In the genomic region with DNA sequence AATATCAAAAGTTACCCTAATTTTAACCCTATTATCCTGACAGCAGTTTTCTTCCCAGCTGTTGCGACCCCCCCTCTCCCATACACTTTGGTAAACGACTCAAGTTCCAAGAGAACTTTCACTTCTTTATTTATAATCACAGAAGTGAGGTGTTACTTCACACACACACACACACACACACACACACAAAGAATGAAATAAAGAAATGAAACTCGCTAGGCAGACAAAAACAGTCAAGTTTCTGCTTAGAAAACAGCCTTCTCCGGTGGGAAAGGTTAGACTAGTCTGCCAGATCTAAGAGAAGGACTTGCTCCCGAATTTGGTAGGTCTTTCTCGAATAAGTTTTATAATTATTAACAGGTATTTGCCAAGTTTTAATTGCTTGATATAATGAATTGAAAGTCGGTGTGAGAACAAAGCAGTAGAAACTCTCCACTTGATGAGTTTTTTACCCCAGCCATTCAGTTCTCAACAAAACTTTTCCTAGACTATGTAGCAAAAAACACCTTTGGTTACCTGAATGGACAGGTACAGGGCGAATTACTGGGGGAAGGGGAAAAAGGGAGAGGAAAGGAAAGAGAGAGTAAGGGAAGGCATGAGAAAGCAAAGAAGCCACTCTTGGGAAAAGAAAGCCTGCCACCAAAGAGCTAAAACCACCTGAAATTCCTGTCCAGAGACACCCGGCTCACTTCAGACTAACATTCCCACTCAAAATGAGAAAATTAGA, we compare ENCODE assay signal across 7 mouse cellular contexts. TPM values are rescaled to one million over a fixed set of nuclear protein-coding genes. Genes with fewer than 3 reads are reported as not detected.
A peak's percentile ranks its signal among the peaks of the same experiment; 100 is the strongest.
DNase-seq lines count a peak whose midpoint lies in the region; ATAC-seq and TF ChIP-seq lines count a peak whose summit lies in the region.

No protein-coding gene starts in this region.

- H3K27ac ChIP-seq in testis, adult 2 months (ENCODE audit: control insufficient read depth, insufficient read depth, low read depth, low read length), result peak overlapping the region; percentile 47
- H3K27ac ChIP-seq in forebrain, embryonic 14.5 days (ENCODE audit: low read depth, low read length), result peak overlapping the region; percentile 99
- peak overlapping the region; percentile 70 for H3K27ac ChIP-seq in limb, embryonic 14.5 days (replicated peaks; ENCODE audit: low read depth, low read length)
- peak overlapping the region; percentile 95 for H3K27ac ChIP-seq in neural tube, embryonic 15.5 days (replicated peaks)
- no peak overlapping the region for H3K27ac ChIP-seq in thymus, adult 2 months (ENCODE audit: control insufficient read depth, insufficient read depth, low read length)

- no peak for ATAC-seq in forebrain, embryonic 14.5 days
- ATAC-seq in limb, embryonic 14.5 days (ENCODE audit: low FRiP score, low read depth), result no peak
- ATAC-seq in neural tube, embryonic 15.5 days (ENCODE audit: low FRiP score), result no peak
- ATAC-seq in activated CD4-positive, CD25-positive, alpha-beta regulatory T cell, adult 4 months, result no peak

- H3K27me3 ChIP-seq in testis, adult 2 months (ENCODE audit: control insufficient read depth, insufficient read depth, low read length), result peaks cover 2% of the 10 kb centered on the region; the same call in 1 of the 2 replicates
- H3K27me3 ChIP-seq in forebrain, embryonic 14.5 days (replicated peaks; ENCODE audit: control insufficient read depth, insufficient read depth, low read length), result no peaks in the 10 kb centered on the region
- peaks cover 52% of the 10 kb centered on the region for H3K27me3 ChIP-seq in limb, embryonic 14.5 days (ENCODE audit: control insufficient read depth, insufficient read depth, low read length)
- H3K27me3 ChIP-seq in neural tube, embryonic 15.5 days (replicated peaks), result no peaks in the 10 kb centered on the region
- peaks cover 5% of the 10 kb centered on the region; the same call in 1 of the 2 replicates for H3K27me3 ChIP-seq in thymus, adult 2 months (ENCODE audit: control insufficient read depth, insufficient read depth, low read length)

- no peaks in the 10 kb centered on the region for H3K9me3 ChIP-seq in forebrain, embryonic 14.5 days (replicated peaks; ENCODE audit: control insufficient read depth, low read length)
- no peaks in the 10 kb centered on the region for H3K9me3 ChIP-seq in limb, embryonic 14.5 days (ENCODE audit: control insufficient read depth, low read length)
- no peaks in the 10 kb centered on the region for H3K9me3 ChIP-seq in neural tube, embryonic 15.5 days (replicated peaks)

- peak overlapping the region; percentile 87 for H3K4me2 ChIP-seq in forebrain, embryonic 14.5 days (ENCODE audit: low read length)
- H3K4me2 ChIP-seq in limb, embryonic 14.5 days (replicated peaks; ENCODE audit: low read depth, low read length, severe bottlenecking), result peak overlapping the region; percentile 88
- peak overlapping the region; percentile 84 for H3K4me2 ChIP-seq in neural tube, embryonic 15.5 days

- no peak for TF ChIP-seq CTCF in testis, adult 2 months (IDR thresholded peaks at IDR 0.05; ENCODE audit: control insufficient read depth, insufficient read depth, insufficient replicate concordance, low read depth, low read length)
- no peak for TF ChIP-seq CTCF in thymus, adult 2 months (IDR thresholded peaks at IDR 0.05; ENCODE audit: borderline replicate concordance, control insufficient read depth, extremely low read depth, insufficient read depth, low read length, poor library complexity)

- no peak for DNase-seq in testis, postnatal 10 days (ENCODE audit: low spot score)
- DNase-seq in forebrain, embryonic 14.5 days (ENCODE audit: low spot score), result no peak
- peak; percentile 16 for DNase-seq in limb, embryonic 14.5 days (ENCODE audit: low spot score)
- DNase-seq in thymus, adult 2 months, result no peak

- H3K36me3 ChIP-seq in testis, adult 2 months (ENCODE audit: control insufficient read depth, insufficient read depth, low read length), result no peaks in the 10 kb centered on the region
- no peaks in the 10 kb centered on the region for H3K36me3 ChIP-seq in forebrain, embryonic 14.5 days (ENCODE audit: control insufficient read depth, insufficient read depth, low read length)
- H3K36me3 ChIP-seq in limb, embryonic 14.5 days (ENCODE audit: control insufficient read depth, insufficient read depth, low read length), result no peaks in the 10 kb centered on the region
- no peaks in the 10 kb centered on the region for H3K36me3 ChIP-seq in neural tube, embryonic 15.5 days
- no peaks in the 10 kb centered on the region for H3K36me3 ChIP-seq in thymus, adult 2 months (ENCODE audit: control insufficient read depth, insufficient read depth, low read length)

- H3K9ac ChIP-seq in forebrain, embryonic 14.5 days (ENCODE audit: low read length), result peak overlapping the region; percentile 100
- H3K9ac ChIP-seq in limb, embryonic 14.5 days (ENCODE audit: low read depth, low read length, severe bottlenecking), result peak overlapping the region; percentile 96
- peak overlapping the region; percentile 61 for H3K9ac ChIP-seq in neural tube, embryonic 15.5 days (replicated peaks)

- TF ChIP-seq POLR2A in testis, adult 2 months (IDR thresholded peaks at IDR 0.05; ENCODE audit: control insufficient read depth, low read depth, low read length), result no peak
- TF ChIP-seq POLR2A in limb, embryonic 14.5 days (IDR thresholded peaks at IDR 0.05; ENCODE audit: borderline replicate concordance, extremely low read depth, insufficient read depth, insufficient read length), result no peak
- no peak for TF ChIP-seq POLR2A in thymus, adult 2 months (IDR thresholded peaks at IDR 0.05; ENCODE audit: control insufficient read depth, extremely low read depth, insufficient read depth, low read length, poor library complexity)

- 3% methylated on average over 9 of the region's 9 CpGs for WGBS in forebrain, embryonic 14.5 days
- 4% methylated on average over 9 of the region's 9 CpGs for WGBS in limb, embryonic 14.5 days
- WGBS in neural tube, embryonic 15.5 days, result 2% methylated on average over 9 of the region's 9 CpGs
- WGBS in thymus, adult 2 months, result 3% methylated on average over 9 of the region's 9 CpGs

- peak overlapping the region; percentile 76; the same call in 1 of the 2 replicates for H3K4me3 ChIP-seq in testis, adult 2 months (ENCODE audit: control insufficient read depth, low read depth, low read length)
- H3K4me3 ChIP-seq in forebrain, embryonic 14.5 days (ENCODE audit: low read depth, low read length), result peak overlapping the region; percentile 89
- peak overlapping the region; percentile 72 for H3K4me3 ChIP-seq in limb, embryonic 14.5 days (replicated peaks; ENCODE audit: low read length)
- H3K4me3 ChIP-seq in neural tube, embryonic 15.5 days (replicated peaks), result peak overlapping the region; percentile 71
- H3K4me3 ChIP-seq in thymus, adult 2 months (ENCODE audit: control insufficient read depth, insufficient read depth, low read length), result no peak overlapping the region

- H3K4me1 ChIP-seq in testis, adult 2 months (ENCODE audit: control insufficient read depth, insufficient read depth, low read length), result peaks cover 10% of the 10 kb centered on the region
- peaks cover 22% of the 10 kb centered on the region for H3K4me1 ChIP-seq in forebrain, embryonic 14.5 days (ENCODE audit: control insufficient read depth, insufficient read depth, low read length)
- H3K4me1 ChIP-seq in limb, embryonic 14.5 days (ENCODE audit: control insufficient read depth, insufficient read depth, low read length), result 0 out of 2 replicates have a peak, but pooled peaks cover 4% of the 10 kb centered on the region
- H3K4me1 ChIP-seq in neural tube, embryonic 15.5 days, result peaks cover 44% of the 10 kb centered on the region
- peaks cover 26% of the 10 kb centered on the region for H3K4me1 ChIP-seq in thymus, adult 2 months (replicated peaks; ENCODE audit: control insufficient read depth, insufficient read depth, low read length)

RNA-seq across cellular contexts. Expression of a gene that starts 5.0 kb away (rescaled TPM):
- 3.2 and 4.2 TPM in 2 replicates for polyA plus RNA-seq in testis, adult 2 months (2012; rRNA removed)
- polyA plus RNA-seq in forebrain, embryonic 14.5 days (2014; fragmentation: Nextera tagmentation; extraction: Ambion mirVana), result 70.6 and 87.0 TPM in 2 replicates
- polyA plus RNA-seq in limb, embryonic 14.5 days (2012; rRNA removed), result 25.2 and 27.2 TPM in 2 replicates
- polyA plus RNA-seq in limb, embryonic 14.5 days (2014; fragmentation: Nextera tagmentation; extraction: Ambion mirVana), result 39.8 and 43.9 TPM in 2 replicates
- polyA plus RNA-seq in neural tube, embryonic 15.5 days (2015; fragmentation: Nextera tagmentation; extraction: Ambion mirVana), result 40.5 and 41.1 TPM in 2 replicates
- polyA plus RNA-seq in thymus, adult 2 months (2012; rRNA removed), result 6.5 and 8.7 TPM in 2 replicates
- under 1 TPM; 0.71 to 0.83 TPM for polyA plus RNA-seq in activated CD4-positive, CD25-positive, alpha-beta regulatory T cell, adult 4 months (2017; shearing (Covaris generic))
